Mouse (Mus musculus): ENCODE results near the gene Smpd1. TPM values are rescaled to one million over a fixed set of nuclear protein-coding genes. Genes with fewer than 3 reads are reported as not detected.

The Smpd1 gene
- total RNA-seq, 1 experiment from 2014 or later = 11.0 TPM

DNA sequence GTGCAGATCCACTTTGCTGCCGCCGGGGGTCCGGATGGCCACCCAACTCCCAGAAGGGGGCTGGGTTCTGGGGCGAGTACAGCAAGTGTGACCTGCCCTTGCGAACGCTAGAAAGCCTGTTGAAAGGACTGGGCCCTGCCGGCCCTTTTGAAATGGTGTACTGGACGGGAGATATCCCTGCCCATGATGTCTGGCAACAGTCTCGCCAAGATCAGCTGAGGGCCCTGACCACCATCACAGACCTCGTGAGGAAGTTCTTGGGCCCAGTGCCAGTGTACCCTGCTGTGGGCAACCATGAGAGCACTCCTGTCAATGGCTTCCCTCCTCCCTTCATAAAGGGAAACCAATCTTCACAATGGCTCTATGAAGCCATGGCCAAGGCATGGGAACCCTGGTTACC lies 1.4 kb downstream of the Smpd1 start:
- no peak for ATAC-seq (replicated peaks in 1 of 2; ENCODE audit: insufficient read depth in 1 of 2, low FRiP score in 2 of 2, low TSS enrichment in 1 of 2, low read depth in 1 of 2, poor library complexity in 2 of 2, severe bottlenecking in 2 of 2)

DNA sequence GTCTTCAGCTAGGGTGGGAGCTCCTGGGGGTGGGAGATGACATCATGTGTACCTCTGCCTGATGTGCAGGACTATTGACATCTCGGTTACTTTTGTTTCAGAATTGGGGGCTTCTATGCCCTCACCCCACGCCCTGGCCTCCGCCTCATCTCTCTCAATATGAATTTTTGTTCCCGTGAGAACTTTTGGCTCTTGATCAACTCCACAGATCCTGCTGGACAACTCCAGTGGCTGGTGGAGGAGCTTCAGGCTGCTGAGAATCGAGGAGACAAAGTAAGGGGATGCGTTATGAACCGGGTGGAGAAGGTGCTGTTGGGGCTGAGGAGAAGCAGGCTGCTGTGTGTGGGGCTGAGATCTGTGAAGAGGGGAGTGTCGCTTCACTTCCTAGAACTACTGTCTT lies 2.2 kb downstream of the Smpd1 start:
- no peak for ATAC-seq (replicated peaks in 1 of 2; ENCODE audit: insufficient read depth in 1 of 2, low FRiP score in 2 of 2, low TSS enrichment in 1 of 2, low read depth in 1 of 2, poor library complexity in 2 of 2, severe bottlenecking in 2 of 2)

DNA sequence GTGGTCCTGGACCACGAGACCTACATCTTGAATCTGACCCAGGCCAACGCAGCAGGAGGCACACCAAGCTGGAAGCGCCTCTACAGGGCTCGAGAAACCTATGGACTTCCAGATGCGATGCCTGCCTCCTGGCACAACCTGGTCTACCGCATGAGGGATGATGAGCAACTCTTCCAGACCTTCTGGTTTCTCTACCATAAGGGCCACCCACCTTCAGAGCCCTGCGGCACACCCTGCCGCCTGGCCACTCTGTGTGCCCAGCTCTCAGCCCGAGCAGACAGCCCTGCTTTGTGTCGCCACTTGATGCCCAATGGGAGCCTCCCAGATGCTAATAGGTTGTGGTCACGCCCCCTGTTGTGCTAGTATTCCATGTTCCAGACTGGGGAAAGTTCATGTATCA lies 3.5 kb downstream of the Smpd1 start:
- no peak for ATAC-seq (replicated peaks in 1 of 2; ENCODE audit: insufficient read depth in 1 of 2, low FRiP score in 2 of 2, low TSS enrichment in 1 of 2, low read depth in 1 of 2, poor library complexity in 2 of 2, severe bottlenecking in 2 of 2)

DNA sequence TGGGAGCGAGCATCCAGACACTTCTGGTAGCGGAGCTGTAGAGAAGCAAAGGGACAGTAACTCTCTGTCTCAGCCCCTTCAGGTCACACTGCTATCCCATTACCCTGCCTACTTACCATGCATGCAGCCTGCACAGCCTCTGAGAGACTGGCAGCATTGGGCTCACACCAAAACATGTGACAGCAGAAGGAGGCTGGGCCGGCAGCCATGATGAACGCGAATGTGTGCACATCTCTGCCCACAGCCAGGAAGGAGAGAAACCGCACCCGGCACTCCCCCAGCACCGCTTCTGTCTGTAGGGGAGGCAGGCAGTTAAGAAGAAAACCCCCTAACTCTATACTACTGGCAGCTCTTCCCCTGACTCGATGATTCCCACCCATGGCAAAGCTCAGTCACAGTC lies 4.9 kb downstream of the Smpd1 start:
- ATAC-seq (replicated peaks in 1 of 2; ENCODE audit: insufficient read depth in 1 of 2, low FRiP score in 2 of 2, low TSS enrichment in 1 of 2, low read depth in 1 of 2, poor library complexity in 2 of 2, severe bottlenecking in 2 of 2) = no peak

DNA sequence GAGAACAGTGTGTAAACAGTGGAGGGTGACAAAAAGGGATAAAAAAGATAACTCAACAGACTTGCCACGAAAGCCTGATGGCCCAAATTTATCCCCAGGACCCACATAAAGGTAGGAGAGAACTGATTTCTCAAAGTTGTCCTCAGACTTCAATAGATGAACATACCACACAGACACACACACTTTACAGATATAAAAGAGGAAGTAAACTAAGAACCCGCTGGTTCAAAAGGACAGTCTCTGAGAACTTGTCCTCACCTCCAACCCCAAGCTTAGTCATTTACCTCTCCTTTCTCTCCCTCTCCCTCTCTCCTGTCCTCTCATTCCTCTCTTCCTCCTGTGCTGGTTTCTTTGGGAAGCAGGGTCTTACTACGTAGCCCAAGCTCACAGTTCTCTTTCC lies 8.2 kb downstream of the Smpd1 start:
- peak; percentile 54 to 61; a peak in 2 of 4 replicates for ATAC-seq (replicated peaks in 1 of 2; ENCODE audit: insufficient read depth in 1 of 2, low FRiP score in 2 of 2, low TSS enrichment in 1 of 2, low read depth in 1 of 2, poor library complexity in 2 of 2, severe bottlenecking in 2 of 2)

DNA sequence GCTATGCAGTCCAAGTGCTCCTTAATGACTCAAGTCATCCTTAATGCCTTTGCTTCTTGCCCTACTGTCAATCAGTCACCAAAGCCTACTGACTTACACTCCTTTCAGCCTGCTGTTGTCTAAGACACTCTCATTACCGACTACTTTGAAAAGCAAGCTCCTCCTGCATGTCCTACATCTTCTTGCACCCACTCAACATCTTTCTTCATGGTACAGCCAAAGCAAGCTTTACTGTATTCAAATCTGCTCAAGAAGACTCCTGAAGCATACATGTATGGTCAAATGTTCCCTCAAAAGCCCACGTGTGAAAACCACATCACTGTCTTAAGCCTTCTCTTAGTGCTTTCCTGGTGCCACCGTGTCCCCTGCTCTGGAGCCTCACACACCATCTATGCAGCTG lies 9.2 kb downstream of the Smpd1 start:
- ATAC-seq (replicated peaks in 1 of 2; ENCODE audit: insufficient read depth in 1 of 2, low FRiP score in 2 of 2, low TSS enrichment in 1 of 2, low read depth in 1 of 2, poor library complexity in 2 of 2, severe bottlenecking in 2 of 2) = no peak

DNA sequence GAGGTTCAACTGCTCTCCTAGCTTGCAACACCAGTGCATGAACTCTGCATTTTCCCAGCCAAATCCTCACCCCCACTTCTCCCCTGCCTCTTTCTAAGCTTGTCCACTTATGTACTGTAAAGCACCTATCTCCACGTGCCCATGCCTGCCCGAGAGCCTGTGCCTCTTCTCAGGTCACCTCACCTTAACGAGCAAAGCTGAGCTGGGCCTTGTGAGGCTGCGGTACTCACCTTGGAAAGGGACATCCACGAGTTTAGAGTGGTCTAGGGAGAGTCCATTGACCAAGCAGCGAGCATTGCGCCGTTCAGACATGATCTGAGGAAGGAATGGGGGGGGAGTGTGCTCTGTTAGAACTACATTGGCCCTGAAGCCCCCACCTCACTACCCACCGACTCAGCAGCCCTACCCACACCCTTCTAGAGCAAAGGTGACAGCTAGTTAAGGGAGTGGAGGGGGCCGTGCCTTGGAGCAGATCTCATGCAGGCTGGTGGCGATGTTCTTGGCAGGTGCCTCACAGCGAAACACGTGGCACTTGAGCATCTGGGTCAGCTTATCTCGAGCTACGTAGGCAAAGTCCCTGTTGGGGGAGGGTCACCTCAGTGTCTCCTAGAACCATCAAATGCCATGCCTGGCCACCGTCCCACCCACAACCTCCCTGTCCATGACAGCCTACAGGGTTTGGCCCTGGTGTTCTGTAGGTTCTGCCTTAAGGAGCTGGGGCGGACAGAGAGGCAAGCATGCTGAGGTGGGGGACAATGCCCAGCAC lies 11.1 kb downstream of the Smpd1 start:
- ATAC-seq (replicated peaks in 1 of 2; ENCODE audit: insufficient read depth in 1 of 2, low FRiP score in 2 of 2, low TSS enrichment in 1 of 2, low read depth in 1 of 2, poor library complexity in 2 of 2, severe bottlenecking in 2 of 2) = no peak

DNA sequence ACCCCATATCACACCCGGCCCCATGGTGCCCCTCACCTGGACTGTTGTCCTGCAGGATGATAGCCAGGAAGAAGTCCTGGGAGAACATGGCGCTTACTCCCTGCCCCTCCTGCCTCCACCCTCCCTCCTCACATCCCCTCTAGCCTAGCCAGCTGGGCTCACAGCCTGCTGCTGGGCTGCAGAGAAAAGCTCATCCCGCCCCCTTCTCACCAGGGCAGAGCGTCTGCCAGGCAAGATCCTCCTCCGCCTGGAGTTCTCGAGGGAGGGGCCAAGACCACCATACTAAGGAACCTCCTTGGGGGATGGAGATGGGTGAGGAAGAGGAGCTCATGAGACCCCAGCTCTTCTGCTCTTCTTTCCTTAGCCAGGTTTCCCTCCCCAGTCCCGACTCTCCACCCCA lies 14.4 kb downstream of the Smpd1 start:
- no peak for ATAC-seq (replicated peaks in 1 of 2; ENCODE audit: insufficient read depth in 1 of 2, low FRiP score in 2 of 2, low TSS enrichment in 1 of 2, low read depth in 1 of 2, poor library complexity in 2 of 2, severe bottlenecking in 2 of 2)

DNA sequence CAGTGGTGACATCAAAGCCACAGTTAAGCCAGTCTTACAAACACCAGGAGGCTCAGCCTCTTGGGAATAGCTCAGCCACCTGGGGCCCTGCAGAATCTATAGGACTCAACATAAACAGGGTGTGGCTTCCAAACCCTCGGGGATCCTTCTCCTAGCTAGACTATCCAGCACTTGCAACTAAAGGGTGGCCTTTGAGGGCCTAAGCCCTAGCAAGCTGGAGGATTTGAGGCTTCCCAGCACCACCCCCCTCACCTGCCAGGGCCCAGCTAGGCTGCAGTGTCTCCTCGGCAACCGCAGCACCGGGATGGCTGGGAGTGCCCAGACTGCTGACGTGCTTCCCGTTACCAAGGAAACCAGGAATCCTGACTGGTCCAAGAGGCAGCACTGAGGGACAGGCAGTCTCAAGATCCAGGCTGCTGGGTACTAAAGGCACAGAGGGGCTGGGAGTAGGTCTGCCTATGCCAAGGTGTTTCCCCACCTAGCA lies 14.9 kb downstream of the Smpd1 start:
- ATAC-seq (replicated peaks in 1 of 2; ENCODE audit: insufficient read depth in 1 of 2, low FRiP score in 2 of 2, low TSS enrichment in 1 of 2, low read depth in 1 of 2, poor library complexity in 2 of 2, severe bottlenecking in 2 of 2) = no peak

DNA sequence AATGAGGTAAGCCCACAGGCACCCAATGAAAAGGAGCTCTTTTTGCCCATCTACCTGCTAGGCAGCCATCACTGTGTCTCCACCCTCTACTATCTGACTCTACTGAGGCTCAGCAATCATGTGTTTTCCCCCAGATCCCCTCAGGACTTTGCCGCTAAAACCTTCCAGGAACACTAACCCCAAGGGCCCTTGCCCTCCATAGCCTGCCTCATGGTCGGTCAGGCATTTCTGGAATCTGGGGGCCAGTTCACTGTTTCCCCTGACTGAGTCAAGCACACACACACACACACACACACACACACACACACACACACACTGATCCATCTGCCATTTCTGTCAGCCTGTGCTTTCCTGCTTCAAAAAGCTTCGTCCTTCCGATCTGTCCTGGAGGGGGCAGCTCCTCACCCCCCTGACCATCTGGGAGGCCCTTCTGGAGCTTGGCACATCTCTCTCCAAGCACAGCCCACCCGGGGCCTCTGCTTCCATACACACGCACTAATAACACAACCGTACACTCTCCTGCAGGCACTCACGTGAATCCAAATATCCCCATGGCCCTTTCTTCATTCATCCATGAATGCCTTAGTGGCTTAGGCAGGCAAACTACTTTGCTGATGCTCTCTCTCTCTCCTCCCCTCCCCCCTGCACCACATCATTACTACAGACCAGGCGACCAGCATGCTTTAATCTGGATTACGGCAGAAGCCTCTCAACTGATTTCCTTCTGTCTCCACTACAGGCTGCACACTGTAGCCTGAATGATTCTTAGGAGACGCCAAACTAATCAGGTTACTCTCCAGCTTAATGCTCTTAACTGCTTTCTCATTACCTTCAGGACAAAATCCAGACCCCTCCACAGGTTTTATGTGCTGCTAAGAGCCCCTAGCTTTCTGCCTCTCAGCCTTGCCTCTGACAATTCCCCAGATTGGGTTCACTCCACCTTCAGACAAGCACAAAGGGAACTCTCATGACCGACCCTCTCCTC lies 15.6 kb downstream of the Smpd1 start:
- no peak for ATAC-seq (replicated peaks in 1 of 2; ENCODE audit: insufficient read depth in 1 of 2, low FRiP score in 2 of 2, low TSS enrichment in 1 of 2, low read depth in 1 of 2, poor library complexity in 2 of 2, severe bottlenecking in 2 of 2)

DNA sequence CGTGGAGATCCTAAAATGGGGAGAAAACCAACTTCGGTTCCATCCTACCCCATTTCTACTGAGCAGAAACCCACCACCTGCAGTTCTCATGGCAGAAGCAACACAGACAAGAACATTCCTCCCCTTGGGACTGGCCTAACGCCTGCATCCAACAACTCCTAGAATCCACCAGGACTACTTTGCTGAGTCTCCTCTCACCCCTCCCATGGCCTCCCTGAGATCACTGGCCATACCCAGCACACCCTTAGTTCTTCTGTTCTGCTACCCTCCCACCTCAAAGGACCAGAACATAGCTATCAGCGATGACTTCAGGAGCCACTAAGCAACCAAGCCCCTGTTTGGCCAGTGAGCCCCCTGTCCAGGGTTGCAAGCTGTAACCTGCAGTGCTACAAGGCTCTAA lies 16.6 kb downstream of the Smpd1 start:
- ATAC-seq (replicated peaks in 1 of 2; ENCODE audit: insufficient read depth in 1 of 2, low FRiP score in 2 of 2, low TSS enrichment in 1 of 2, low read depth in 1 of 2, poor library complexity in 2 of 2, severe bottlenecking in 2 of 2) = no peak

DNA sequence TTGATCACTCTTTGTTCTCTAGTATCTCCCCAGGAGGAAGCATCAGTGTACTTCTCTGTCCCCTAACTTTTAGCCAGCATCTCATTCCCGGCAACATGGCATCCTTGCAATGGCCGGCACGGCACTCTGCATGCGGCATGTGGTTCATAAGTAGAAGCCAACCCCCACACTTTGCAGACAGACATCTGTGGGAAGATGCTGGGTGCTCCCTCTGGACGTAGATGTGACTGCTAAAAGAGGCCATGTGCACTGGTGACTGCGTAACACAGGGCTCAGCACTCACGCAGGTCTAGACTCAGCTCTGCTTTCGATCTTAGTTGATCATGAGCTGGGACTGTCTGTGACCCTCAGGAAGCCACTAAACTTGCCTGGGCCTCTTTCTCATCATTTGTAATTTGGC lies 18.8 kb downstream of the Smpd1 start:
- no peak for ATAC-seq (replicated peaks in 1 of 2; ENCODE audit: insufficient read depth in 1 of 2, low FRiP score in 2 of 2, low TSS enrichment in 1 of 2, low read depth in 1 of 2, poor library complexity in 2 of 2, severe bottlenecking in 2 of 2)

DNA sequence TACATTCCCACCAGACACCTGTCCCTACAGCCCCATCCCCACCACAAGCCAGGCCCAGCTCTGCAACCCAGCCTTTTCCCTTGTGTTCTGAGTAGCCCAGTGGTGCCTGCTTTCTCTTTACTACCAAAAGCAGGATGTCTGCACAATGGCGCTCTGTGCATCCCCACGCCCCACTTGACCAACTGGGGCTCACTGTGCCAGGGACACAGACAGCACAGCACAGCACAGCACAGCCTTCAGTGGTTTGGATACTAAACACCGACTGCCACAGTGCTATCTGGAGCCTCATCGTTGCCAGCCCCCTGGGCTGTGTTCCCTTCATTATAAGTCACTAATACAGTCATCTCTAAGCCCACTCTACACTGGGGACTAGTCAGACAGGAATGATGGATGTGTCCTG lies 20.4 kb downstream of the Smpd1 start:
- no peak for ATAC-seq (replicated peaks in 1 of 2; ENCODE audit: insufficient read depth in 1 of 2, low FRiP score in 2 of 2, low TSS enrichment in 1 of 2, low read depth in 1 of 2, poor library complexity in 2 of 2, severe bottlenecking in 2 of 2)

DNA sequence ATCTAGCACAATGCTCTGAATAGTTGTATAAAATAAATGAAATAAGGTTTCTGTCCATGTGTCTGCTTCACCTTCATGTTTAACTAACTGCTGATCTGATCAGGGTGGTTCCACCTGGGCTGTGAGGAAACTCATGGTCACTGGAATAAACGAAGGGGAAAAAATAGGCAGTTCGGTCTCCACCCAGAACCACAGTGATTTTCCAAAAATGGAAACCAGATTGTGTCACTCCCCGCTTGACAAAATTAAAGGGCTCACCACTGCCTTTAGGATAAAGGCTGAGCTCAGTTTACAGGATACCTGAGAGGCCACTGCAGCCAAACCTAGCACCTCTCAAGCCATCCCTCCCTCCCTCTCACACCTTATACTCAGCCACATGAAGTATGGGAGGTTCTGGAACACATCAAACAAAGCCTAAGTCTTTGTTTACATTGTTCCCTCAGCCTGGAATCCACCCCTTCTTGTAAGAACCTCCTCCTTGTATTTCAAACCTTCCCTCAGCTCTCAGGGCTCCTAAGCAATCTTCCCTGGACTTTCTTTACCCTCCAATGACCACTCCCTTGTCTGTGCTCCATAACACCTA lies 22.1 kb downstream of the Smpd1 start:
- ATAC-seq (replicated peaks in 1 of 2; ENCODE audit: insufficient read depth in 1 of 2, low FRiP score in 2 of 2, low TSS enrichment in 1 of 2, low read depth in 1 of 2, poor library complexity in 2 of 2, severe bottlenecking in 2 of 2) = no peak

DNA sequence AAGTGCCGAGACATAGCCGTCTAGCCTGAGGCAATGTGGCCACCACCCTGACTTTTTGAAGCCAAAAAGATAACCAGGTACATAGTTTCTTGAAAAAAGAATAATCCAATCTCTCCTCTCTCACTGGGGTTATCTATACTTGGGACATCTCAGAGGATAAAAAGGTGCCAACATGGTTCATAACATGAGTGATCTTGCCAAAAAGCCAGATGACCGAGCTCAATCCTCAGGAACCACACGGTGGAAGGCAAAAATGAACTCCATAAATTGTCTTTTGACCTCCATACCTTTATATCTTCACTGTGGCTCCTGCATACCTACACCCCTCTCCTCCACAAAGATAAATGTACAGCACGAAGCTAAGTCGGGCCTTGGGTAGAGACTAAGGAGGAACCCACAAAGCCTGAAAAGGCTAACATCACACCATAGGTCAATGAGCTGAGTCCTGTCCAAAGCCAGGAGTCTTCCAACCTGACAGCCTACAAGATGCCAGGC lies 23.3 kb downstream of the Smpd1 start:
- ATAC-seq (replicated peaks in 1 of 2; ENCODE audit: insufficient read depth in 1 of 2, low FRiP score in 2 of 2, low TSS enrichment in 1 of 2, low read depth in 1 of 2, poor library complexity in 2 of 2, severe bottlenecking in 2 of 2) = no peak

DNA sequence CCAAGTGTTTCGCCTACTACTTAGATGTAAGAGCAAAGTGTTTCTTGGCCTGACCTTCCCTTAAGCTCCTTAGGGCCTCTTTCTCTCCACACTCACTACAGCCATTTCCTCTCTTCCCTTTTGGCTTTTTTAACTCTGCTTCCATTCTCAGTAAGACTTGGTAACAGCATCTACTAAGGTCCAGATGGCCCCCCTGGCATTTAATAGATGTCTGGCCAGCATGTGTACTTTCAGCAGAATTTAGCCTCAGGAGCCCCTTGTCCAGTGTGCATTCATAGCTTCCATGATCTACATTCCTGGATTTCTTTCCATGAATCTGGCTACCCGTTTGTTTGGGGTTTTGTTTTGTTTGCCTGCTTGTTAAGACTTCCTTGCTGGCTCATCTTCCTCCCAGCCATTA lies 24.3 kb downstream of the Smpd1 start:
- ATAC-seq (replicated peaks in 1 of 2; ENCODE audit: insufficient read depth in 1 of 2, low FRiP score in 2 of 2, low TSS enrichment in 1 of 2, low read depth in 1 of 2, poor library complexity in 2 of 2, severe bottlenecking in 2 of 2) = no peak

DNA sequence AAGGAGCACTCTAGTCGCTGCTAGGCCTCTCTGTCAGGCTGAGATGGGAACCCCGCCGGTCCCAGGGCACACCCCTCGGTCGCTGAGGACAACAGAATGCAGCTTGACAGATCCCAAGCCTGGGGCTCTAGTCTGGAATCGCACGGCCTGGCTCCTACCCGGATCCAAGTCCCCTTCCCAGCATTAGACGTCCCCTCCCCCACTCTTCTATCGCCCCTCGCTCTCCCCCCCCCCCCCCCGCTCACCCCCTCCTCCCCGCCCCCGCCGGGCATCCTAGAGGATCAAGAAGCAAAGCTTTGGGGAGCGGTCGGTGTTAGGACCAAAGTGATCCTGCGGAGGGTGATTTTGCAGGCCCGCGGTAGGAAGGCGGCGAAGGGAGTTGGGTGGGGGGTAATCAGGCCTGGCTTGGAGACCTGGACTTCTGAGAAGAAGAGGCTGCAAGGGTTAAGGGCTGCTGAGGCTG lies 26.5 kb downstream of the Smpd1 start:
- no peak for ATAC-seq (replicated peaks in 1 of 2; ENCODE audit: insufficient read depth in 1 of 2, low FRiP score in 2 of 2, low TSS enrichment in 1 of 2, low read depth in 1 of 2, poor library complexity in 2 of 2, severe bottlenecking in 2 of 2)

Data from hematopoietic stem cell, adult 5-6 weeks (primary cell).